Mouse (Mus musculus) MEL (cell line): ENCODE data around the gene Akr1c12. TPM values are rescaled to one million over a fixed set of nuclear protein-coding genes. Genes with fewer than 3 reads are reported as not detected.

Source experiments
- DNase-seq: peaks from one replicate; pipeline ENCODE4 v3.0.0; 2011; ENCODE audit warnings: low read depth, low spot score
- H3K27ac ChIP-seq: 2 replicates; pipeline ENCODE4 v1.5.1; 2012; ENCODE audit warnings: low read depth, mild to moderate bottlenecking, control low read depth, low read length, moderate library complexity; ENCODE audit not compliant: control insufficient read depth
- H3K27me3 ChIP-seq, 2 experiments: fragments of 150-350 bp in 1 of 2; sonication (generic) in 1 of 2; 2 replicates each; pipeline ENCODE4 v1.6.1; 2012; ENCODE audit warnings: low read length in 2 of 2, mild to moderate bottlenecking in 2 of 2, improper control_type of control experiment in 1 of 2, moderate library complexity in 1 of 2; ENCODE audit not compliant: insufficient read depth in 2 of 2, control insufficient read depth in 1 of 2
- H3K36me3 ChIP-seq, 2 experiments: 2 replicates each; pipeline ENCODE4 v1.6.1; 2012 to 2014; ENCODE audit warnings: low read length in 2 of 2, improper control_type of control experiment in 1 of 2, inconsistent platforms in 1 of 2, mild to moderate bottlenecking in 1 of 2; ENCODE audit not compliant: insufficient read depth in 2 of 2, control insufficient read depth in 1 of 2
- H3K4me1 ChIP-seq, 2 experiments: fragments of 150-350 bp in 1 of 2; sonication (generic) in 1 of 2; 2 replicates each; pipeline ENCODE4 v1.6.1; 2012; ENCODE audit warnings: low read length in 2 of 2, improper control_type of control experiment in 1 of 2, mild to moderate bottlenecking in 1 of 2; ENCODE audit not compliant: insufficient read depth in 2 of 2, control insufficient read depth in 1 of 2
- H3K4me3 ChIP-seq, 2 experiments: fragments of 150-350 bp in 1 of 2; sonication (generic) in 1 of 2; 2 replicates each; pipeline ENCODE4 v1.5.1; 2012; ENCODE audit warnings: low read depth in 2 of 2, low read length in 2 of 2, mild to moderate bottlenecking in 2 of 2, moderate library complexity in 2 of 2, control low read depth in 1 of 2, improper control_type of control experiment in 1 of 2; ENCODE audit not compliant: control insufficient read depth in 1 of 2, insufficient read depth in 1 of 2
- H3K79me2 ChIP-seq: 2 replicates; pipeline ENCODE4 v1.6.1; 2012; ENCODE audit warnings: mild to moderate bottlenecking, low read length, moderate library complexity; ENCODE audit not compliant: control insufficient read depth, poor library complexity, insufficient read depth
- H3K9ac ChIP-seq: 2 replicates; pipeline ENCODE4 v1.6.1; 2012; ENCODE audit warnings: low read depth, mild to moderate bottlenecking, control low read depth, low read length, moderate library complexity; ENCODE audit not compliant: control insufficient read depth, poor library complexity, severe bottlenecking
- H3K9me3 ChIP-seq: fragments of 150-350 bp; sonication (generic); replicated peaks from 2 replicates; pipeline ENCODE4 v1.6.1; 2012; ENCODE audit warnings: mild to moderate bottlenecking, low read length, improper control_type of control experiment, moderate library complexity; ENCODE audit not compliant: insufficient read depth
- BHLHE40 ChIP-seq: IDR thresholded peaks from 2 replicates; pipeline ENCODE4 v1.6.1; 2012; ENCODE audit warnings: low read depth, mild to moderate bottlenecking, inconsistent platforms, low read length, improper control_type of control experiment, borderline replicate concordance
- CHD1 ChIP-seq: IDR thresholded peaks from 2 replicates; pipeline ENCODE4 v1.6.1; 2012; ENCODE audit warnings: low read depth, mild to moderate bottlenecking, inconsistent platforms, low read length, improper control_type of control experiment
- ETS1 ChIP-seq: IDR thresholded peaks from 2 replicates; pipeline ENCODE4 v1.6.1; 2012; ENCODE audit warnings: low read depth, mild to moderate bottlenecking, inconsistent platforms, low read length, improper control_type of control experiment, moderate library complexity
- GABPA ChIP-seq: IDR thresholded peaks from 2 replicates; pipeline ENCODE4 v1.6.1; 2012; ENCODE audit warnings: low read depth, mild to moderate bottlenecking, inconsistent platforms, low read length, improper control_type of control experiment, moderate library complexity
- MAZ ChIP-seq: IDR thresholded peaks from 2 replicates; pipeline ENCODE4 v1.6.1; 2012; ENCODE audit warnings: low read depth, mild to moderate bottlenecking, inconsistent platforms, low read length, improper control_type of control experiment
- MXI1 ChIP-seq: IDR thresholded peaks from 2 replicates; pipeline ENCODE4 v1.6.1; 2011; ENCODE audit warnings: mild to moderate bottlenecking, low read depth, low read length, improper control_type of control experiment
- MYC ChIP-seq: IDR thresholded peaks from 2 replicates; pipeline ENCODE4 v1.6.1; 2011; ENCODE audit warnings: low read depth, mild to moderate bottlenecking, low read length, improper control_type of control experiment, moderate library complexity
- NELFE ChIP-seq: IDR thresholded peaks from 2 replicates; pipeline ENCODE4 v1.6.1; 2011; ENCODE audit warnings: low read depth, low read length, improper control_type of control experiment
- RCOR1 ChIP-seq: IDR thresholded peaks from 2 replicates; pipeline ENCODE4 v1.6.1; 2012; ENCODE audit warnings: low read depth, mild to moderate bottlenecking, inconsistent platforms, low read length, improper control_type of control experiment
- TAL1 ChIP-seq: IDR thresholded peaks from 2 replicates; pipeline ENCODE4 v1.6.1; 2012; ENCODE audit warnings: mild to moderate bottlenecking, inconsistent platforms, low read length, moderate library complexity, mixed read lengths
- TBP ChIP-seq: IDR thresholded peaks from 2 replicates; pipeline ENCODE4 v1.8.0; 2011; ENCODE audit warnings: low read depth, low read length, improper control_type of control experiment
- TCF12 ChIP-seq: IDR thresholded peaks from 2 replicates; pipeline ENCODE4 v1.6.1; 2014; ENCODE audit warnings: low read depth, mild to moderate bottlenecking, inconsistent platforms, low read length, improper control_type of control experiment, moderate library complexity
- UBTF ChIP-seq: IDR thresholded peaks from 2 replicates; pipeline ENCODE4 v1.6.1; 2012; ENCODE audit warnings: low read depth, mild to moderate bottlenecking, inconsistent platforms, low read length, improper control_type of control experiment, moderate library complexity, borderline replicate concordance; ENCODE audit not compliant: insufficient read depth
- USF1 ChIP-seq: IDR thresholded peaks from 2 replicates; pipeline ENCODE4 v1.6.1; 2014; ENCODE audit warnings: low read depth, mild to moderate bottlenecking, inconsistent platforms, low read length, improper control_type of control experiment, moderate library complexity
- ZC3H11A ChIP-seq: IDR thresholded peaks from 2 replicates; pipeline ENCODE4 v1.6.1; 2012; ENCODE audit warnings: low read depth, mild to moderate bottlenecking, inconsistent platforms, low read length, improper control_type of control experiment
- ZNF384 ChIP-seq: IDR thresholded peaks from 2 replicates; pipeline ENCODE4 v1.6.1; 2012; ENCODE audit warnings: low read depth, mild to moderate bottlenecking, inconsistent platforms, low read length, improper control_type of control experiment
- polyA plus RNA-seq, 2 experiments: library from polyadenylated mRNA; stranded (reverse) in 1 of 2; unstranded in 1 of 2; fragments of >175 nt in 1 of 2; fragments of >200 nt in 1 of 2; gene quantifications; 2 replicates each; pipeline versions ENCODE4 v1.2.1 to v1.2.4; 2012; ENCODE audit warnings: low replicate concordance in 2 of 2, low read depth in 1 of 2; ENCODE audit not compliant: insufficient read length in 2 of 2, insufficient read depth in 1 of 2, missing spikeins in 1 of 2
- total RNA-seq: library from RNA; depleted of rRNA; stranded (reverse); fragments of 300-350 nt; gene quantifications from 2 replicates; pipeline ENCODE4 v1.2.3, GENCODE M21; 2012; rRNA removed

Gene Akr1c12
- total and polyA plus RNA-seq, 3 experiments: 0.42 to 0.45 TPM; not detected in 1

GRCm38 (mm10) chr13:4228441-4228840 is 50.8 kb downstream of the Akr1c12 start, which contains the start of gene Akr1c19:
Gene Akr1c19, plus strand, starts transcription at chr13:4228700.
- TF ChIP-seq TCF12: no peak
- TF ChIP-seq MXI1: no peak
- no peak for TF ChIP-seq ETS1
- TF ChIP-seq GABPA: no peak
- no peak for TF ChIP-seq NELFE
- no peak for TF ChIP-seq BHLHE40
- no peak for TF ChIP-seq TAL1
- TF ChIP-seq RCOR1: no peak
- TF ChIP-seq MAZ: no peak
- TF ChIP-seq MYC: no peak
- no peak for TF ChIP-seq UBTF
- no peak for TF ChIP-seq ZC3H11A
- TF ChIP-seq USF1: no peak
- TF ChIP-seq CHD1: no peak
- no peak for TF ChIP-seq ZNF384
- no peak for TF ChIP-seq TBP
- no peak for DNase-seq
- no peak within 1 kb of the TSS for H3K27ac ChIP-seq
- no peaks in the 10 kb centered on the region for H3K79me2 ChIP-seq
- H3K9ac ChIP-seq: no peak within 1 kb of the TSS
- H3K27me3 ChIP-seq: no peaks in the 10 kb centered on the region
- no peaks in the 10 kb centered on the region for H3K9me3 ChIP-seq
- H3K4me1 ChIP-seq: no peaks in the 10 kb centered on the region
- no peak within 1 kb of the TSS for H3K4me3 ChIP-seq
- H3K36me3 ChIP-seq: no peaks in the 10 kb centered on the region

Other genes with a start within 250 kb of the Akr1c12 start
- not detected in 2 replicates for gene Akr1c14, start 230.4 kb downstream of the Akr1c12 start, total RNA-seq
- not detected for gene Akr1c14, start 230.4 kb downstream of the Akr1c12 start, polyA plus RNA-seq
- gene Akr1c18, start 128.8 kb downstream of the Akr1c12 start, total RNA-seq: not detected in 2 replicates
- gene Akr1c18, start 128.8 kb downstream of the Akr1c12 start, polyA plus RNA-seq: not detected
- gene Akr1c13, start 88.3 kb downstream of the Akr1c12 start, total RNA-seq: 13.0 and 13.3 TPM in 2 replicates
- 1 to 10 TPM in 1 of 2 experiments, not detected in 1; 5.5 TPM for gene Akr1c13, start 88.3 kb downstream of the Akr1c12 start, polyA plus RNA-seq
- gene Akr1c19, start 50.7 kb downstream of the Akr1c12 start, total RNA-seq: not detected in 2 replicates
- gene Akr1c19, start 50.7 kb downstream of the Akr1c12 start, polyA plus RNA-seq: not detected
- gene Akr1c6, start 154.9 kb upstream of the Akr1c12 start, total RNA-seq: not detected in 2 replicates
- not detected for gene Akr1c6, start 154.9 kb upstream of the Akr1c12 start, polyA plus RNA-seq
- not detected in 2 replicates for gene Akr1c20, start 243.9 kb upstream of the Akr1c12 start, total RNA-seq
- gene Akr1c20, start 243.9 kb upstream of the Akr1c12 start, polyA plus RNA-seq: not detected